Mouse (Mus musculus) forebrain, embryonic 12.5 days (tissue): ENCODE measurements around the gene Gkn1. TPM values are rescaled to one million over a fixed set of nuclear protein-coding genes. Genes with fewer than 3 reads are reported as not detected.

ENCODE experiments used
- ATAC-seq: fragments of 200-750 bp; cut with Nextera tagmentation; 2 replicates; pipeline ENCODE4 v1.8.0; 2017; ENCODE audit warnings: moderate TSS enrichment; ENCODE audit not compliant: low FRiP score
- H3K27ac ChIP-seq: fragments of 300-500 bp; sonication (generic); 2 replicates; pipeline ENCODE4 v1.5.1; 2016; ENCODE audit warnings: mild to moderate bottlenecking
- H3K27me3 ChIP-seq: fragments of 300-500 bp; sonication (generic); 2 replicates; pipeline ENCODE4 v1.6.1; 2016; ENCODE audit warnings: mild to moderate bottlenecking
- H3K36me3 ChIP-seq: fragments of 300-500 bp; sonication (generic); replicated peaks from 2 replicates; pipeline ENCODE4 v1.6.1; 2016; ENCODE audit warnings: mild to moderate bottlenecking
- H3K4me1 ChIP-seq: fragments of 300-500 bp; sonication (generic); 2 replicates; pipeline ENCODE4 v1.6.1; 2016
- H3K4me2 ChIP-seq: fragments of 300-500 bp; sonication (generic); 2 replicates; pipeline ENCODE4 v1.6.1; 2016; ENCODE audit warnings: mild to moderate bottlenecking, moderate library complexity
- H3K4me3 ChIP-seq: fragments of 300-500 bp; sonication (generic); replicated peaks from 2 replicates; pipeline ENCODE4 v1.5.1; 2016; ENCODE audit warnings: mild to moderate bottlenecking
- H3K9ac ChIP-seq: fragments of 300-500 bp; sonication (generic); 2 replicates; pipeline ENCODE4 v1.6.1; 2016; ENCODE audit warnings: mild to moderate bottlenecking
- H3K9me3 ChIP-seq: fragments of 300-500 bp; sonication (generic); 2 replicates; pipeline ENCODE4 v1.6.1; 2016
- WGBS: fragments of 180-500 bp; shearing (Covaris S2); methylation state at CpG from one replicate; pipeline ENCODE4 v1.1.7; 2016; 5-methylcytosine and 5-hydroxymethylcytosine counted together
- polyA plus RNA-seq: library from polyadenylated mRNA; unstranded; fragments of >200 nt; fragmentation: Nextera tagmentation; extraction: Ambion mirVana; gene quantifications from 2 replicates; pipeline ENCODE4 v1.2.1, GENCODE M21; 2016

The Gkn1 gene
- polyA plus RNA-seq, 1 experiment from 2014 or later, result not detected

DNA sequence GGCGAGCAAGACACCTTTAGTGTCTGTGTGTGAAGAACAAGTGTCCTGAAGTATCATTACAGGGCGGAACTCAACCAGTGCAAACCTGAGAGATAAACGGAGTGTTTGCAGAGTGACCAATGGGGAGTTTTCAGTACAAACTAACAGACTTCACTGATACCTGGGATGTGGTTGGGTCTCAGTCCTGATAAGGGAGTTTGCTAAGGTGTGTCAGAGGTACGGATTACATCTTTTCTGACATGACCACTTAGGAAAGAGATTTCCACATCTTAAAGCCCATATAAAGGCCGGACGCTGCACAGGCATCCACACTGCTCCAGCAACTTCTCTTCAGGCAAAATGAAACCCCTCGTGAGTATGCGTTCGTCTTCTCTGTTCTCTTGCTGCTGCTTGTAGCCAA, 22.3 kb upstream of the Gkn1 start, which contains the start of gene Gkn2:
Gene Gkn2, plus strand, starts transcription at position 301 of the 400 bp plus-strand sequence.
- Histone ChIP-seq H3K4me2 (no peak within 1 kb of the TSS), H3K9ac (no peak within 1 kb of the TSS), H3K27ac (no peak within 1 kb of the TSS), H3K36me3 (no peaks in the 10 kb centered on the region), H3K9me3 (no peaks in the 10 kb centered on the region), H3K4me1 (no peaks in the 10 kb centered on the region), H3K4me3 (no peak within 1 kb of the TSS), H3K27me3 (no peaks in the 10 kb centered on the region)
- 92% methylated on average over 9 of the region's 9 CpGs for WGBS
- ATAC-seq, result no peak

DNA sequence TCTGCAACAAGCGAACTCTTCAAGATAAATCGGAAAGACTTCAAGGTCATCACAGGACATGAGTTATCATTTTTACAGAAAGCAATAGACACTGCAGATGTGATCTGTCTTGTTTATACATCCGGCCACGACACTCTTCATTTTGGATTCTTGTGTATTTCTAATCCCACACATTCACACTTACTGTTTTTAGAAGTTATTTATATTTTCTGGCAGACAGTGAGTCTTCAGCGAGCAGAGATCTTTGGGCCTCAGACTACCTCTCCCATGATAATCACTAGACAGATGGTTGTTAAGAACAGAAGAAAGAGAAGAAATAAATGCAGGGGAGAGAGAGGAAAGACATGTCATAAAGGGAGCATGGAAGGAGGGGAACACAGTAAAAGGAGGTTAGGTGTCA, 18.5 kb upstream of the Gkn1 start:
- Histone ChIP-seq H3K4me1 (no peaks in the 10 kb centered on the region), H3K9ac (no peak overlapping the region), H3K27ac (no peak overlapping the region), H3K36me3 (no peaks in the 10 kb centered on the region), H3K27me3 (no peaks in the 10 kb centered on the region), H3K4me3 (no peak overlapping the region), H3K4me2 (no peak overlapping the region), H3K9me3 (no peaks in the 10 kb centered on the region)
- 85% methylated on average over 5 of the region's 5 CpGs for WGBS
- no peak for ATAC-seq

DNA sequence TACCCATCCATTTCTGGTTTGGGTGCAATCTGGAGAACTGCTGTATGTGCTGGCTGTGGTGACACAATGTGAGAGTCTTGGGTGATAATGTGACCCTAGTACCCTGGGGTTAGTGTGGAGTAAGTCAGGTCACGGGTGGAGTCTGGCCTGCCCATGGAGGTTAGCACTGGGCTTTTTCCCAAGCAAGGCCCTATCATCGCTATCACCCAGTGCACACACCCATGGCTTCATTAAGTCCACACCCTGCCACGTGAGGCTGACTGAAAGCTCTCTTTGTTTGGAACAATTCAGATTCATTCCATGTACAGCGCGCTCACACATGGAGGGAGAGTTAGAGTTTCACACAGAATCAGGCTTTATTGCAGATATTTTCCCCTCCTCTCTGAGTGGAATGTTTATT, 3.7 kb upstream of the Gkn1 start:
- no peaks in the 10 kb centered on the region for H3K27me3 ChIP-seq
- ATAC-seq, result no peak
- H3K4me3 ChIP-seq, result no peak overlapping the region
- H3K9me3 ChIP-seq, result no peaks in the 10 kb centered on the region
- no peaks in the 10 kb centered on the region for H3K36me3 ChIP-seq
- no peak overlapping the region for H3K4me2 ChIP-seq
- no peak overlapping the region for H3K27ac ChIP-seq
- no peak overlapping the region for H3K9ac ChIP-seq
- H3K4me1 ChIP-seq, result peaks cover 10% of the 10 kb centered on the region
- WGBS, result 53% methylated on average over 5 of the region's 5 CpGs

DNA sequence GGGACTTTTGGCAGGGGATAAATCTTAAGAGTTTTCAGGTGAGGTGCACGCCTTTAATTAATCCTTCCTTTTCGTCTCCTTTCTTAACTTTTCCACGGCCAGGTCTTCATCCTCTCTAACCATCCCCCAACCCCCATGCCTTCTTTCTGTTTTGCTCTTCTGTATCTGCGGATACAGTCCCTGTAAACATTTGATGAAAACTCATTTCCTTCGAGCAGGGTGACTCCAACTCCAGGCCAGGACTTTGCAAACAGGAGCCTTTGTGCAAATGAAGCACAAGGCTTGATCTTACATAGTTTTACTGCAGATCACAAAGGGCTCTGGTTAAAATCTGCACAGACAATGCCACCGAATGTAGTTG, 14.8 kb downstream of the Gkn1 start:
- H3K36me3 ChIP-seq, result no peaks in the 10 kb centered on the region
- H3K9ac ChIP-seq, result no peak overlapping the region
- no peak overlapping the region for H3K4me3 ChIP-seq
- H3K4me1 ChIP-seq, result peaks cover 27% of the 10 kb centered on the region
- 0 out of 2 replicates have a peak, but pooled peaks cover 3% of the 10 kb centered on the region for H3K27me3 ChIP-seq
- no peak overlapping the region for H3K4me2 ChIP-seq
- no peak overlapping the region for H3K27ac ChIP-seq
- WGBS, result 36% methylated on average over 6 of the region's 6 CpGs
- H3K9me3 ChIP-seq, result no peaks in the 10 kb centered on the region
- ATAC-seq, result no peak

DNA sequence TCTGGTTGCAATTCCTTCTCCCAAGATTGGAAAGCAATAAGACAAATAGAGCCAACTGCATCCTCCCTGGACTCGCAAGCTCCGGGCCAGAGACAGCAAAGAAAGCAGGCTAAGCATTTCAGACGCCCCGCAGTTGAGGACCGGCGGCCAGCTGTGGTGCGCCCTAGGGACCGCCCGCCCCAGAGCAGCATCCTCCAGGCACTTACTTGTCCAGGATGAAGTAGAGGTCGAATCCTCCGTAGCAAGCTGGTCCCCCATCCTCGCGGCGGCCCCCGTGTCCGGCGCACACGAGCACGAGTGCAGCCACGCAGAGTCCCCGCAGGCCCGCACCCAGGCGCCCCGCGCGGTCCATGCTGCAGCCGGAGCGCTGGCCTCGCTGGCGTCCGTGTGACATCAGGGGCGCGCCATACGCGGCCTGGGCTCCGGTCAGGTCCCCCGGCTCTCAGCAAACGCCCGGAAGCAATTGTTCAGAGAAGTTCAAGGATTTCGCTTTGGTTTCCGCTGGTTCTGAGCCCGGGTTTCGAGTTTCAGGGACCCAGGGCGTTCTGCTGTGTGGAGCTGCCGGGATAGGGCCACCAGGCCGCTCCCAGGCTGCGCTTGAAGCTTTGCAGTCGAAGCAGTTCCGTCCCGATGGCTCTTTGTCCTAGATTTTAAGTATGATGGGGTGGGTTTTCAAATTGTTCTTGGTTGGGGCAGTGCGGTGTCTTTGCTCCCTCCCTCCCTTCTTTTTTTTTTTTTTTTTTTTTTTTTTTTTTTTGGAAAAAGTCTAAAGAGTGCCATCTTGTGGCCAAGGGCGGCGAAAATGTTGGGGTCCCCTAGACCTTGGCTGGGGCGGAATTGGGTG, 15.4 kb downstream of the Gkn1 start, which contains the start of gene Antxr1:
Gene Antxr1, minus strand, starts transcription at position 731 of the 844 bp plus-strand sequence.
- ATAC-seq, result peak; percentile 77
- Histone ChIP-seq H3K9ac (peak within 1 kb of the TSS; percentile 82), H3K4me1 (peaks cover 27% of the 10 kb centered on the region), H3K4me3 (peak within 1 kb of the TSS; percentile 75), H3K4me2 (peak within 1 kb of the TSS; percentile 85), H3K36me3 (no peaks in the 10 kb centered on the region), H3K27ac (peak within 1 kb of the TSS; percentile 46; the same call in 1 of the 2 replicates), H3K9me3 (no peaks in the 10 kb centered on the region), H3K27me3 (0 out of 2 replicates have a peak, but pooled peaks cover 3% of the 10 kb centered on the region)
- under 1% methylated on average over 54 of the region's 54 CpGs for WGBS

DNA sequence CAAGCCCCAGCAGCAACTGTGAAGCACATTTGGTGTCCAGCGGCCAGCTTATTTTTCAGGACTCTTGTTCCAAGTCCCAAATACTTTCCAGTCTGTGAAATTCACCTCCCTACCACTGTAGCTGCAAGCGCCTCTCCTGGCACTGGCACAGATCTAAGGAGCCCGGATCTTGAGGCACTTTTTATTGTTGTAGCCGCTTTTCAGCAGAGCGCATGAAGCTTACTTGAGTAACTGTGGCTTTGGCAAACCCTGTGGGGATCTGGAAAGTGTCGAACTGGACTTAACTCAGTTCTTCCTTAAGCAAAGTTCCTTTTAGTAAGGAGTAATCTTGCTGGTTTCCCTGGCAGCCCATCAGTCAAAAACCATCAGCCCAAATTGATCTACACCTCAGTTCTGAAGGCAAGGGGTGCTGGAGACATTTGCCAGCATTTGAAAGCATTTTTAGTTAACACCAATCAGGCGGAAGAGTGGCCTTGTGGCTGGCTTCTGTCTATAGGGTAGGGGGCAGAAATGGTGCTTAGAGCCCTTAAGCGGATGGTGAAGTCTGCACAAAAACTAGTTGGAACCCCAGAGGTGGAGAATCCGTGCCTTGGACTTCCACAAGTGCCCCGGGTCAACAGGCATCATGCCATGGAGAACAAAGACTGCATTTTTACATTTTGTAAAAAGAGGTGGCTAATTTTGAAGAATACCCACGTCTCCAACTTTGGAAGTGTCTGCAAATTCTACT, 16.2 kb downstream of the Gkn1 start:
- no peaks in the 10 kb centered on the region for H3K36me3 ChIP-seq
- H3K27ac ChIP-seq, result no peak overlapping the region

DNA sequence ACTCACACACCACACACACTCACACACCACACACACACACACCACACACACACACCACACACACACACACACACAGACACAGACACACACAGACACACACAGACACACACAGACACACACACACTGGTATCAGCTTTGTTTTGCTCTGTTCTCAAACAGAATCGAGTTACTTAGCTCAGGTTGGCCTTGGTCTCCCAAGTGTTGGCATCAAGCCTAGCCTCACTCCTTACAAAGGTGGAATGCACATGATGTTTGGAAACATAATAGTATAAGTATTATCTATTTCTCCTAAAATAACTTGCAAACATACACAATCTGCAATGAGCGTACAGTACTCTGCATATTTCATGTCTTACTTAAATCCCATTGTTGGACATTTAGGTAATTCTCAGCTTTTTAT, 18.4 kb downstream of the Gkn1 start:
- H3K4me1 ChIP-seq, result peaks cover 30% of the 10 kb centered on the region
- no peak overlapping the region for H3K4me3 ChIP-seq
- H3K9me3 ChIP-seq, result no peaks in the 10 kb centered on the region
- no peak for ATAC-seq
- H3K4me2 ChIP-seq, result no peak overlapping the region
- 0 out of 2 replicates have a peak, but pooled peaks cover 3% of the 10 kb centered on the region for H3K27me3 ChIP-seq
- H3K36me3 ChIP-seq, result no peaks in the 10 kb centered on the region
- no peak overlapping the region for H3K9ac ChIP-seq
- WGBS, result 79% methylated on average over 2 of the region's 2 CpGs
- no peak overlapping the region for H3K27ac ChIP-seq

More for the DNA sequence above, 16.2 kb downstream of the Gkn1 start:
- 6% methylated on average over 11 of the region's 11 CpGs for WGBS
- Histone ChIP-seq H3K4me2 (peak overlapping the region; percentile 85), H3K9ac (peak overlapping the region; percentile 82), H3K4me1 (peaks cover 27% of the 10 kb centered on the region), H3K4me3 (peak overlapping the region; percentile 75), H3K9me3 (no peaks in the 10 kb centered on the region), H3K27me3 (0 out of 2 replicates have a peak, but pooled peaks cover 3% of the 10 kb centered on the region)
- ATAC-seq, result no peak

DNA sequence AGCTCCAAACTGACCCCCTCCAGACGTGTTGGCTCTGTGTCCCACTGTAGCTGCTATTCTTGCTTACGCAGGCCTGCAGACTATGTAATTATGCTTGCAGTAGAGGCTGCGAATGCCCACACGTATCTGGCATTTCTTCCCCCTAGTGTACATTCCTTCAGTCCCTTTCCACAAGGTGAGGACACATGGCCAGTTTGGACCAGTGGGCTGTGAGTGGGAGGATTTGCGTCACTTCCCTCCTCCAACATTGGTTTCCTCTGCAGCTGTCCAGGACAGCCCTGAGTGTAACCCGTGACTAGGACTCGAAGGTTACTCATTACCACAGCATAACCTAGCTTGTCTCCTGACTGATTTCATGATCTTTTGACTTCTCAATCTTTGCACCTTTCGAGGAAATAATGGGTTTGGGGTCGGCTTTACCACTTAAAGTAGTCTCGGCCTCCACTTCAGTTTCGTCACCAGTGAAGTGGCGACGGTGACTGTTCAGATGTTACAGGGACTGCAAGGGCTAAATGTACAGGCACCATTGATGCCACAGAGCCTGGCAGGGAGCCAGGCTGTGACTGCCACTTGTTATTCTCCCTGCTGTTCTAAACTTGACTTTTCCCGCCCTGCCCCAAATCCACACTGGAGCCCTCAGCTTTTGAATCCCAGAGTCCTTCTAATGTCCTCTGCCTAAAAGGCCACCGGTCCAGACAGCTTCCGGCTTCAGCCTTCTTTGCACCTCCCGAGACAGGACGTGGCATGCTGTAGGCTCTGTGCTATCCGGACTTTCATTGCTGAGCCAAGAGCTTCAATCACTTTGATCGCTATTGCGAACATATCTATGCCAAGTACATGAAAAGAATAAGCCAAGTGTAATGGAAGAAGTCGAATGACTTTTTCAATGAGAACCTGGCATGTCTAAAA, 22.2 kb downstream of the Gkn1 start:
- Histone ChIP-seq H3K27ac (no peak overlapping the region), H3K27me3 (no peaks in the 10 kb centered on the region), H3K9me3 (no peaks in the 10 kb centered on the region), H3K4me1 (peaks cover 14% of the 10 kb centered on the region), H3K4me2 (no peak overlapping the region), H3K4me3 (no peak overlapping the region), H3K9ac (no peak overlapping the region), H3K36me3 (no peaks in the 10 kb centered on the region)
- ATAC-seq, result no peak
- WGBS, result 81% methylated on average over 22 of the region's 22 CpGs

DNA sequence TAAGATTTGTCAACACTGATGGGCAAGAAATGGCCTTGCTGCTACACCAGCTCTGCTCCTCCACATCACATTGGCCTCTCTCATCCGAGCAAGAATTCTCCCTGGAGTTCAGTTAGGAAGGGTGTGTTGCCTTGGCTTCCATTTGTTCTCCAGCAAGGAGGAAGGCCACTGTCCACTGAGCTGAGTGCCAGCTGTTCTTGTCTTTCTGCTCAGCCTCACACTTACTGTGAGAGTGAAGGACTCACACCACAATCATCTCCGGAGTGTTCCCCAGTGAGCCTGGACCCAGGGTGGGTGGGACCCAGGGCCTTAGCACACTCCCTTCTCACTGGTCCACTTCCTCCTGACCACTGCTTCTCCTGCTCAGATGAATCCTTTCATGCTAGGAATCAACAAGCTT, 23.8 kb downstream of the Gkn1 start:
- Histone ChIP-seq H3K9ac (no peak overlapping the region), H3K27ac (no peak overlapping the region), H3K4me3 (no peak overlapping the region), H3K36me3 (no peaks in the 10 kb centered on the region), H3K4me2 (no peak overlapping the region), H3K9me3 (no peaks in the 10 kb centered on the region), H3K4me1 (peaks cover 6% of the 10 kb centered on the region; the same call in 1 of the 2 replicates), H3K27me3 (no peaks in the 10 kb centered on the region)
- ATAC-seq, result no peak
- 89% methylated on average over 2 of the region's 2 CpGs for WGBS

DNA sequence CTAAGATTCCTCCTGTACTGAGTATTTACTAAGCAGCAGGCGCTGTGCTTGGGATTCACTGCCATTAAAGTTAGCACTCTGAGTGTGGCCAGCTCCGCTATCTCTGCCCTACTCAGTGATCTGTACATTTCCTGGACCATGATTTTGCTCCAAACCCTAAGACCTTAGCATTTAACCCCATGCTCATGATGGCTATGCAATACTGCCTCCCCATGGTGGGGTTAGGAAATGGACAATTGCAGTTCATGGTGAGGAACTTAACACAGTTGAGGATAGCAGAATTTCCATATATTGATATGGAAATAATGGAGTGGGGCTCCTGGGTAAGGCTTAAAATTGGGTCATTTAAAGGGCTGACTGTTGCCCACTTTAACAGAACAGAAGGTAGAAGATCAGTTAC, 27.4 kb downstream of the Gkn1 start:
- 89% methylated on average over 2 of the region's 2 CpGs for WGBS
- no peak overlapping the region for H3K4me2 ChIP-seq
- H3K27ac ChIP-seq, result no peak overlapping the region
- H3K27me3 ChIP-seq, result no peaks in the 10 kb centered on the region
- no peaks in the 10 kb centered on the region for H3K36me3 ChIP-seq
- H3K9me3 ChIP-seq, result no peaks in the 10 kb centered on the region
- H3K4me1 ChIP-seq, result no peaks in the 10 kb centered on the region
- no peak for ATAC-seq
- no peak overlapping the region for H3K4me3 ChIP-seq
- H3K9ac ChIP-seq, result no peak overlapping the region

DNA sequence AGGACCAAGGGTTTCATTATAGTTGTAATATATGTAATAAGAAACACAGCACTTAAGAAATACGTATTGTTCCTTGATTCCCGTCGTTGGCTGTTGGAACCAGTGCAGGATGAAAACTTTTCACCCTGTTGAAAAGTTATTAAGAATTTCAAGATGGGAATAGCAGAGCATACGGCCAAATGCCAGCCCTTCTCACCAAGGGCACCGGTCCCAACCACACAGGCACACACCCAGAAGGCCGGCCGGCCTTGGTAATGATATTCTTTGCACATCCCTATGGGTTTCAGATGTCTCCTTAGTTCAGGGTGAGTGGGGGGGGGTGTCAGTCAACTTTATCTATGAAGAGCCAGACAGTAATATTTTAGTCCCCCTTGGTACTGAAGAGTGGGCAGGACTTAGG, 32.1 kb downstream of the Gkn1 start:
- no peak overlapping the region for H3K27ac ChIP-seq
- no peaks in the 10 kb centered on the region for H3K9me3 ChIP-seq
- no peak overlapping the region for H3K4me3 ChIP-seq
- no peak overlapping the region for H3K4me2 ChIP-seq
- no peaks in the 10 kb centered on the region for H3K27me3 ChIP-seq
- WGBS, result 96% methylated on average over 7 of the region's 7 CpGs
- H3K9ac ChIP-seq, result no peak overlapping the region
- no peaks in the 10 kb centered on the region for H3K36me3 ChIP-seq
- no peak for ATAC-seq
- H3K4me1 ChIP-seq, result no peaks in the 10 kb centered on the region

DNA sequence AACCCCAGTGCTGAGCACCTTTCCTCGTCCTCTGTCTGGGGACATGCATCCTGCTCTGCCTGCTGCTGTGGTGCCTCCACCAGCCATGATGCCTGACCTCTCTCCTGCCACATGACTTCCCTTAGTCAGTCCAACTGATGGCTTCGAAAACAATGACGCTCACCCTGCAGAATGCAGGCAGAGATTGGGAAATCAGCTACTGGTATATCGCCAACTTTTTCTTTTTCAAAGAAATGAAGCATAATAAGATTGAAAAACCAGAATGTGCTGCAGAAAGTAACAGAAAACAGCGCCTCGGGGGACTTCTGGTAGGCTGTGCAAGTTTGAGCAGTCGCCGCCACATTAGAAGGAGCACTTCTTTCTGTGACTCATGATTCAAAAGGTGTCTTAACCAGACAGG, 33.8 kb downstream of the Gkn1 start:
- Histone ChIP-seq H3K36me3 (no peaks in the 10 kb centered on the region), H3K27me3 (no peaks in the 10 kb centered on the region), H3K27ac (no peak overlapping the region), H3K4me1 (no peaks in the 10 kb centered on the region), H3K4me3 (no peak overlapping the region), H3K9ac (no peak overlapping the region), H3K9me3 (no peaks in the 10 kb centered on the region), H3K4me2 (no peak overlapping the region)
- WGBS, result 89% methylated on average over 8 of the region's 8 CpGs
- ATAC-seq, result no peak
